In the genomic region with DNA sequence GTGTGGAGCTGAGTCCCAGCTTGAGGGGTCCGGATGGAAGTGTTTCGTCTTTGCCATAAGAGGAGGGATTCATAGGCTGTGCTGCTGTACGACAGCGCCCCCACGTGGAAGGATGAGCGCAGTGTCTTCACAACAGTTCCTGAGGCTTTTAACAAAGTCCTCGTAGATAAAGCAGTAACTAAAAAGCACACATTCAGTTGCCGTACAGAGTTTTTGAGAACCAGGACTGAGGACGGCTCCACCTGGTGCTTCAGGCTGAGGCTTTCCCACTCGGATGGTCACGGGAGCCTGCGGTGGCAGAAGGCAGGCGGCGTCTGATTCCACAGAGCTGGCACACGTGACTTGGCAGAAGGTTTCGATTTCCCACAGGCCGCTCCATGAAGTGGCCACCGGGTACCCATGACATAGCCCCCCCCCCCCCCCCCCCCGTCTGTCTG, we compare ENCODE assay signal across 8 mouse cellular contexts. TPM values are rescaled to one million over a fixed set of nuclear protein-coding genes. Genes with fewer than 3 reads are reported as not detected.
DNase-seq lines count a peak whose midpoint lies in the region; ATAC-seq lines count a peak whose summit lies in the region.

No protein-coding gene starts in this region.

- peak; percentile 89 for DNase-seq in ZHBTc4 (ENCODE audit: low read depth, low spot score)
- peak; percentile 54 to 78 for DNase-seq in cerebellum, postnatal 4 days (ENCODE audit: low spot score in 2 of 2)
- peak; percentile 83 for DNase-seq in gastrocnemius, adult 18-20 months (ENCODE audit: low spot score)
- peak; percentile 85 to 89 for DNase-seq in left cerebral cortex, adult 18-20 months (ENCODE audit: low spot score in 2 of 2)
- peak; percentile 88 to 89 for DNase-seq in lung, postnatal 4 days
- DNase-seq in retina, postnatal 1 day, result peak; percentile 91
- peak; percentile 92 for DNase-seq in thymus, postnatal 4 days

- no peaks in the 10 kb centered on the region for H3K9me3 ChIP-seq in hindbrain, embryonic 16.5 days (ENCODE audit: control insufficient read depth, low read length)

- ATAC-seq in hindbrain, embryonic 16.5 days, result peak; percentile 93

- H3K9ac ChIP-seq in hindbrain, embryonic 16.5 days (ENCODE audit: low read depth, low read length), result peak overlapping the region; percentile 62

- H3K27ac ChIP-seq in hindbrain, embryonic 16.5 days (ENCODE audit: low read depth, low read length), result peak overlapping the region; percentile 56

- no peaks in the 10 kb centered on the region for H3K27me3 ChIP-seq in hindbrain, embryonic 16.5 days (replicated peaks; ENCODE audit: control insufficient read depth, insufficient read depth, low read length)

- peaks cover 4% of the 10 kb centered on the region; the same call in 1 of the 2 replicates for H3K4me1 ChIP-seq in hindbrain, embryonic 16.5 days (ENCODE audit: control insufficient read depth, insufficient read depth, low read depth, low read length)

- H3K4me2 ChIP-seq in hindbrain, embryonic 16.5 days (ENCODE audit: low read length), result peak overlapping the region; percentile 69

- WGBS in hindbrain, embryonic 16.5 days, result 2% methylated on average over 18 of the region's 19 CpGs

- H3K36me3 ChIP-seq in hindbrain, embryonic 16.5 days (ENCODE audit: control insufficient read depth, insufficient read depth, low read length), result no peaks in the 10 kb centered on the region

- peak overlapping the region; percentile 44 for H3K4me3 ChIP-seq in hindbrain, embryonic 16.5 days (ENCODE audit: low read length)

RNA-seq across cellular contexts. Expression of gene Ano10, which starts 16.4 kb away (rescaled TPM):
- 10 to 100 TPM; 42.8 to 45.3 TPM for total RNA-seq in gastrocnemius, adult 18-20 months (2021)
- 41.8 and 43.6 TPM in 2 replicates for polyA plus RNA-seq in hindbrain, embryonic 16.5 days (2015; fragmentation: Nextera tagmentation; extraction: Ambion mirVana)
- 10 to 100 TPM; 29.7 to 30.9 TPM for total RNA-seq in left cerebral cortex, adult 18-20 months (2021)

RNA-seq across cellular contexts. Expression of gene Abhd5, which starts 40.8 kb away (rescaled TPM):
- 10 to 100 TPM; 46.7 to 48.2 TPM for total RNA-seq in gastrocnemius, adult 18-20 months (2021)
- polyA plus RNA-seq in hindbrain, embryonic 16.5 days (2015; fragmentation: Nextera tagmentation; extraction: Ambion mirVana), result 27.0 and 29.7 TPM in 2 replicates
- 10 to 100 TPM; 15.4 to 18.2 TPM for total RNA-seq in left cerebral cortex, adult 18-20 months (2021)

Comparison
In these comparisons a context has a peak if more than half of its experiments do, and no peak if none do; other contexts are left out.
1. Peak in every context shown above with its lines: DNase-seq, ATAC-seq, H3K4me3 ChIP-seq and H3K27ac ChIP-seq.